Mouse (Mus musculus): Measurements from ENCODE around the gene Dach1. TPM values are rescaled to one million over a fixed set of nuclear protein-coding genes. Genes with fewer than 3 reads are reported as not detected.

The Dach1 gene
- polyA plus RNA-seq, 1 experiment from 2014 or later: 16.2 TPM

GRCm38 (mm10) chr14:98071877-98072276 lies 97.7 kb downstream of the Dach1 start:
- H3K4me2 ChIP-seq: no peak overlapping the region
- H3K27me3 ChIP-seq: no peaks in the 10 kb centered on the region
- peaks cover 24% of the 10 kb centered on the region for H3K4me1 ChIP-seq (replicated peaks)
- no peaks in the 10 kb centered on the region for H3K36me3 ChIP-seq
- no peak overlapping the region for H3K27ac ChIP-seq (replicated peaks)
- WGBS: 19% methylated on average over 4 of the region's 4 CpGs
- peak; percentile 42; the same call in 1 of the 2 replicates for ATAC-seq (ENCODE audit: low FRiP score, low read depth)
- no peak overlapping the region for H3K4me3 ChIP-seq
- no peaks in the 10 kb centered on the region for H3K9me3 ChIP-seq
- H3K9ac ChIP-seq: no peak overlapping the region

GRCm38 (mm10) chr14:98067273-98067905 lies 102.2 kb downstream of the Dach1 start:
- Histone ChIP-seq H3K9me3 (no peaks in the 10 kb centered on the region), H3K9ac (no peak overlapping the region), H3K4me3 (no peak overlapping the region), H3K27ac (replicated peaks) (no peak overlapping the region), H3K4me2 (no peak overlapping the region), H3K27me3 (no peaks in the 10 kb centered on the region), H3K36me3 (no peaks in the 10 kb centered on the region), H3K4me1 (replicated peaks) (peaks cover 13% of the 10 kb centered on the region)
- ATAC-seq (ENCODE audit: low FRiP score, low read depth): no peak
- 81% methylated on average over 4 of the region's 4 CpGs for WGBS

DNA sequence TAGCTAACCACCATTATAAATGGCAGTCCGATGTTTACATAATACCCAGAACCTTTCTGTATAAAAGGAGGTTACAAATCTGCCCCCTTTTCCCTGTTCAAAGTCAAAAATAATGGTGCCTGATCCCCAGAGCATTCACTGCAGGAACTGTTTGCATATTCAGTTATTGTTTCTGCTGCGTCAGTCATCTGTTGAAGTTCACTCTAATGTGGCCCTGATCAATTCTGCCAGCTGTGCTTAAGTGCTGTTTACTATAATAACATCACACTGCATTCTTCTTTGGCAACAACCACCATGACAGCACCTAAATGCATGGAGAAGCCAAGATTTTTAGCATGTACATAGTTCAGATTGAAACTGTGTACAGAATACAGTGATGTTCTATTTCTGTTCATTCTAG lies 105.4 kb downstream of the Dach1 start:
- Histone ChIP-seq H3K27me3 (no peaks in the 10 kb centered on the region), H3K4me1 (replicated peaks) (peaks cover 5% of the 10 kb centered on the region; the same call in 1 of the 2 replicates), H3K4me3 (no peak overlapping the region), H3K27ac (replicated peaks) (no peak overlapping the region), H3K9ac (no peak overlapping the region), H3K4me2 (no peak overlapping the region), H3K9me3 (no peaks in the 10 kb centered on the region), H3K36me3 (no peaks in the 10 kb centered on the region)
- 16% methylated on average over 2 of the region's 2 CpGs for WGBS
- ATAC-seq (ENCODE audit: low FRiP score, low read depth): no peak

- Histone ChIP-seq H3K27ac (replicated peaks) (no peak overlapping the region), H3K4me3 (no peak overlapping the region), H3K9ac (no peak overlapping the region), H3K9me3 (no peaks in the 10 kb centered on the region), H3K27me3 (no peaks in the 10 kb centered on the region), H3K36me3 (no peaks in the 10 kb centered on the region), H3K4me1 (replicated peaks) (peaks cover 5% of the 10 kb centered on the region; the same call in 1 of the 2 replicates), H3K4me2 (no peak overlapping the region)
- ATAC-seq (ENCODE audit: low FRiP score, low read depth): no peak
- WGBS: 12% methylated on average over 2 of the region's 2 CpGs
These were observed 120.2 kb downstream of the Dach1 start for GRCm38 (mm10) chr14:98049329-98049728.

DNA sequence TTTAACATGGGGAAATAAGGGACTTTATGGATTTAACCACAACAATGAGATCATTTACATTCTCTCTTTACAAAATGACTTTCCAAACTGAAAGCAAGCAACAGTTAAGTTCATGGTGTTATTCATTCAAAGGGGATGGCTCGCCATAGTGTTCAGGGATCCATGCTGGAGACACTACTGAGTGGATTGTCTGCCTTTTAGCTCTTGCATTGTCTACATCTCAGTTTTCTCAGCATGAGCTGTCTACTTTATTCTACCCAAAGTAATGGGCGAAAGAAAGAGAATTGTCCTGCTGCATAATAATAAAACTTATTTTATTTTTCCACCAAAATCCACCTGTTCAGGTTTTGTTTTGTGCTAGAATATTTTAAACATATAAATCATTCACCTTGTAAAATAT lies 121.2 kb downstream of the Dach1 start:
- Histone ChIP-seq H3K36me3 (no peaks in the 10 kb centered on the region), H3K27me3 (no peaks in the 10 kb centered on the region), H3K27ac (replicated peaks) (no peak overlapping the region), H3K4me1 (replicated peaks) (peaks cover 5% of the 10 kb centered on the region; the same call in 1 of the 2 replicates), H3K4me3 (no peak overlapping the region), H3K4me2 (no peak overlapping the region), H3K9me3 (no peaks in the 10 kb centered on the region), H3K9ac (no peak overlapping the region)
- no peak for ATAC-seq (ENCODE audit: low FRiP score, low read depth)
- 30% methylated on average over 2 of the region's 2 CpGs for whole genome bisulfite sequencing

GRCm38 (mm10) chr14:98047670-98048069 lies 121.9 kb downstream of the Dach1 start:
- H3K4me2 ChIP-seq: no peak overlapping the region
- H3K4me1 ChIP-seq (replicated peaks): peaks cover 5% of the 10 kb centered on the region; the same call in 1 of the 2 replicates
- H3K36me3 ChIP-seq: no peaks in the 10 kb centered on the region
- no peak overlapping the region for H3K27ac ChIP-seq (replicated peaks)
- no peak overlapping the region for H3K9ac ChIP-seq
- 30% methylated on average over 3 of the region's 3 CpGs for WGBS
- no peaks in the 10 kb centered on the region for H3K9me3 ChIP-seq
- H3K4me3 ChIP-seq: no peak overlapping the region
- H3K27me3 ChIP-seq: no peaks in the 10 kb centered on the region
- ATAC-seq (ENCODE audit: low FRiP score, low read depth): no peak

- ATAC-seq (ENCODE audit: low FRiP score, low read depth): peak; percentile 71
- Histone ChIP-seq H3K4me3 (no peak overlapping the region), H3K4me2 (no peak overlapping the region), H3K27me3 (no peaks in the 10 kb centered on the region), H3K27ac (replicated peaks) (no peak overlapping the region), H3K36me3 (no peaks in the 10 kb centered on the region), H3K9me3 (no peaks in the 10 kb centered on the region), H3K4me1 (replicated peaks) (peaks cover 5% of the 10 kb centered on the region; the same call in 1 of the 2 replicates), H3K9ac (no peak overlapping the region)
These were observed 122.6 kb downstream of the Dach1 start for GRCm38 (mm10) chr14:98046960-98047359.

- ATAC-seq (ENCODE audit: low FRiP score, low read depth): no peak
- H3K9ac ChIP-seq: no peak overlapping the region
- H3K4me2 ChIP-seq: no peak overlapping the region
- 38% methylated on average over 1 of the region's 1 CpGs for WGBS
- no peaks in the 10 kb centered on the region for H3K4me1 ChIP-seq (replicated peaks)
- H3K4me3 ChIP-seq: no peak overlapping the region
- no peaks in the 10 kb centered on the region for H3K36me3 ChIP-seq
- H3K27me3 ChIP-seq: no peaks in the 10 kb centered on the region
- H3K27ac ChIP-seq (replicated peaks): no peak overlapping the region
- H3K9me3 ChIP-seq: no peaks in the 10 kb centered on the region
These were observed 131.0 kb downstream of the Dach1 start for GRCm38 (mm10) chr14:98038524-98038923.

DNA sequence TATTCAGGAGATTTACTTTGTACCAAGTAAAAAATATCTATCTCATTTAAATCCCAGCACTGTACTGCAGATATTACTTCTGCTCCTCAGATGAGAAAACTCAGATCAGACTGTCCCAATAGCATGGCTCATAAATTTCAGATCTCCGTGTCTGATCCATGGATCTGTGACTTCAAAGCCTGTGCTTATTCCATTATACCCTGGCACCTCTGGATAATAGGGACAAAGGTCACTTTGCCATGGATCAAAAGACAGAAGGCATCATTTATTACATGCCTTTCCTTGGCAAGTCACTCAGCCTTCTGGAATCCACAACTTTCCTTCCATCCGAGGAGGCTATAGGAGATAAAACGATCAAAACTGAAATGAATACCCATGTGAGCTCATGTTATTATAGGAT lies 132.4 kb downstream of the Dach1 start:
- no peaks in the 10 kb centered on the region for H3K27me3 ChIP-seq
- H3K4me2 ChIP-seq: no peak overlapping the region

DNA sequence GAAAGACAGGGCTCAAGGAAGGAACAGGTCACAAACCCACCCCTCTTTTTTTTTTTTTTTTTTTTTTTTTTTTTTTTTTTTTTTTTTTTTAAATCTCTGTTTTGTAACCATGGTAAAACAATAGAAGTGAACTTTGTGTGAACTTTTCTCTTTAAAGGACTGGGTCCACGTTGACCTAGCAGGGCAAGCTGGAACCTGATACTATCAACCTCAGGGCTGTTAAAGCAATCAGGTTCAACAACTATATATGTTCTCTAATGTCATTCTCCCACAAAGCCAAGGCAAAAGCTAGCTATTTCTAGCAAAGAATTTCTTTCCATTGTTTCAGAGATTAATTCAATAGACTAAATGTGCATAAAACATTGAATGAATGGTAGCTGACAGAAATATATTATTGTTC lies 134.3 kb downstream of the Dach1 start:
- Histone ChIP-seq H3K27me3 (no peaks in the 10 kb centered on the region), H3K4me1 (replicated peaks) (no peaks in the 10 kb centered on the region), H3K36me3 (no peaks in the 10 kb centered on the region), H3K4me3 (no peak overlapping the region), H3K27ac (replicated peaks) (no peak overlapping the region), H3K9ac (no peak overlapping the region), H3K4me2 (no peak overlapping the region), H3K9me3 (no peaks in the 10 kb centered on the region)
- ATAC-seq (ENCODE audit: low FRiP score, low read depth): no peak
- WGBS: 3% methylated on average over 1 of the region's 1 CpGs

More for the DNA sequence above, 132.4 kb downstream of the Dach1 start:
- Histone ChIP-seq H3K27ac (replicated peaks) (no peak overlapping the region), H3K9me3 (no peaks in the 10 kb centered on the region), H3K4me1 (replicated peaks) (no peaks in the 10 kb centered on the region), H3K4me3 (no peak overlapping the region), H3K36me3 (no peaks in the 10 kb centered on the region), H3K9ac (no peak overlapping the region)
- no peak for ATAC-seq (ENCODE audit: low FRiP score, low read depth)
- WGBS: 30% methylated on average over 3 of the region's 3 CpGs

- Histone ChIP-seq H3K4me2 (no peak overlapping the region), H3K27me3 (no peaks in the 10 kb centered on the region), H3K9me3 (no peaks in the 10 kb centered on the region), H3K9ac (no peak overlapping the region), H3K27ac (replicated peaks) (no peak overlapping the region), H3K4me1 (replicated peaks) (peaks cover 6% of the 10 kb centered on the region), H3K36me3 (no peaks in the 10 kb centered on the region), H3K4me3 (no peak overlapping the region)
- ATAC-seq (ENCODE audit: low FRiP score, low read depth): no peak
- WGBS: 85% methylated on average over 4 of the region's 4 CpGs
These were observed 146.0 kb downstream of the Dach1 start for GRCm38 (mm10) chr14:98023540-98023939.

DNA sequence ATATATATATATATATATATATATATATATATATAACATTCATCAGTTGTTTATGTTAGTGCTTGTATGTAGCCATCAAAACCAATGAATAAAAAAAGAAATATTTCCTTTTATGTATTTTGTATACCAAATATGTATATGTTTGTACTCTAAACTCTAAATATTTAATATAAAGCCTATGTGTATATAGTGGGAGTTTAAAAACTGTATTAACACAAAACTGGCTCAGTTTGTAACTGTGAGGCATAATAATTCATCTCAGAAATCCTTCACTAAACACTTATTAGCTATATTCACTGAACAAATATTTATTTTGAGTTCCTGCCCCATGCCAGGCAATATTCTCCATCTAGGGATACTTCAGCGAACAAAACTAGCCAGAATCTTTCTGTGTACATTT lies 155.5 kb downstream of the Dach1 start:
- H3K36me3 ChIP-seq: peaks cover 5% of the 10 kb centered on the region; the same call in 1 of the 2 replicates
- no peak for ATAC-seq (ENCODE audit: low FRiP score, low read depth)
- H3K9me3 ChIP-seq: no peaks in the 10 kb centered on the region
- no peak overlapping the region for H3K4me2 ChIP-seq
- H3K27me3 ChIP-seq: no peaks in the 10 kb centered on the region
- H3K27ac ChIP-seq (replicated peaks): no peak overlapping the region
- H3K4me1 ChIP-seq (replicated peaks): peaks cover 4% of the 10 kb centered on the region
- H3K4me3 ChIP-seq: no peak overlapping the region
- 89% methylated on average over 1 of the region's 1 CpGs for WGBS
- no peak overlapping the region for H3K9ac ChIP-seq

GRCm38 (mm10) chr14:98008501-98008900 lies 161.1 kb downstream of the Dach1 start:
- Histone ChIP-seq H3K4me1 (replicated peaks) (no peaks in the 10 kb centered on the region), H3K9ac (no peak overlapping the region), H3K36me3 (no peaks in the 10 kb centered on the region), H3K4me3 (no peak overlapping the region), H3K27ac (replicated peaks) (no peak overlapping the region), H3K27me3 (no peaks in the 10 kb centered on the region), H3K4me2 (no peak overlapping the region), H3K9me3 (no peaks in the 10 kb centered on the region)
- WGBS: 83% methylated on average over 6 of the region's 6 CpGs
- ATAC-seq (ENCODE audit: low FRiP score, low read depth): no peak

Data from hindbrain, embryonic 15.5 days (tissue).